Mouse (Mus musculus): ENCODE results near the gene Itpr2.
A peak's percentile ranks its signal among the peaks of the same experiment; 100 is the strongest.

Gene Itpr2

GRCm38 (mm10) chr6:146112211-146112610 lies 389.8 kb downstream of the Itpr2 start:
- no peak for DNase-seq (ENCODE audit: low spot score in 2 of 2)

DNA sequence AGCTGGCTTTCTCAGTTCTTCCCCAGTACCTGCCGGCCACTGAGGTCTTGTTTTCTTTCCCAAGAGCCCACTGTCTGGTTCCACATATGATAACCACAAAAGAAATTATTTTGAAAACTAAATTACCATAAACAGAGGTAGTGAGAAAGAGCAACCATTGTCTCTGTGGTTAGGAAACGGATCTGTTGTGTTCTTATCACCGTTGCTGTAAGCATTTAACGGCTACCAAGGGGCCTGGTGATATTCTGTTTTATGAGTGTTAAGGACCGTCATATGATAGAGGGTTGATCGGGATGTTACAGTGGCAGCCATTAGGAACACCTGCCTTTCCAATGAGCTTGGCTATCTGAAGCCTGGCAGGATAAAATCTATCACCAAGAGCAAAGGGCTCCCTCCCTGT lies 390.2 kb downstream of the Itpr2 start:
- no peak for DNase-seq (ENCODE audit: low spot score in 2 of 2)

DNA sequence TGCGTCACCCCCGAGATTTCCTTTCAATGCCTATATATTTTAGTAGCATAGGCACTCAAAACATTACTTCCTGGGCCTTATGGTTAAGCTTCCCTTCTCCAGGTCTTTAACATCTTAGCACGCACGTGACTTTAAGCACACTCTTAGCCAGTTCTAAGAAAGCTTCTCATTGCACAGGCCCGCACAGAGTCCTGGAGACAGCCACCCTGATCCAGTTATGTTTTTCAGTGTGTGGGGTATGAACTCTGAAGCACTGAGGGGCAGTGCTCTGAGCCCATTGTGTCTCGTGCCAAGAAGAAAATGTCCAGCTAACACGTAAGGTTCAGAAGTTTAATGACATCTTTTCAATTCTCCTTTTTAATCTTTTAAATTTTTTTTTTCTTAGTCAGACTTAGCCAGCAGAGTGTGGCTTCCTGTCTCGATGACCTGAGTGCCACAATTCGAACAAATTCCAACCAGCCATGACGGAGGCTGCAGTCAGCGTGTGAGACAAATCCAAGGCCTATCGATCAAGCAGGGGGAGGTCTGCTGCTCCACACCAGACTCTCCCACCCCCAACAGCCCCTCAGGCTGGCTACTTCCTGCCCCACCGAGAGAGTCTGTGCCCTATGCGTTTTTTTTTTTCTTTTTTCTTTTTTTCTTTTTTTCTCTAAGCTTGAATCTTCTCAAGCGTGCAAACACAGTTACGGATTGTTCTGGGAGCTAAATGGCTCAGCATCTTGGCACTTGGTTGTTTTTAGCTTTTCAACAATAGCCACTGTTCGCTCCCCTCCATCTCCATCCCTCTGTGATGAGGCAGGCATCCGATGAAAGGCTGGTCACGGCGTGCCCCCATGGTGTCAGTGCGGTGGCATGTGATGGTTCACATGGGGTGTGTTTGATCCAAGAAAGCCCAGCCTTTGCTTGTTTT lies 390.9 kb downstream of the Itpr2 start:
- no peak for DNase-seq (ENCODE audit: low spot score in 2 of 2)

DNA sequence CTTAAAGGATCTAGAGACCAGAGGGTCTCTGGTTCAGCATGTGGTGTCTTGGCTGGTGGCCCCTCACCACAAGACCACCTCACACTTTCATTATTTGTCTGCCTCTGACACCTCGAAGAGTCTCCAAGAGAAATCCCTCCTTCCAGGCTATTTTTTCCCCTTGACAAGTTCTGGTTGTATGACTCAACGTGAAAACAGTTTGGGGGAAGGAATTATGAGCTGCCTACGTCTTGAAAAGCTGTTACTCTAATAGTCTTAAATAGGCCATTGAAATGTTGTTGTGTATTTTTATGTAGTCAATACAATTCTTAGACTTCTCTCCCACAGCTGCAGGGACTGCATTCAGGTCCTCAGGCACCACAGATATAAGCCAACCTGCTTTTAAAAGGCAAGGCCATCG lies 391.6 kb downstream of the Itpr2 start:
- no peak for DNase-seq (ENCODE audit: low spot score in 2 of 2)

- no peak for DNase-seq (ENCODE audit: low spot score in 2 of 2)
These were observed 393.3 kb downstream of the Itpr2 start for GRCm38 (mm10) chr6:146108695-146109094.

DNA sequence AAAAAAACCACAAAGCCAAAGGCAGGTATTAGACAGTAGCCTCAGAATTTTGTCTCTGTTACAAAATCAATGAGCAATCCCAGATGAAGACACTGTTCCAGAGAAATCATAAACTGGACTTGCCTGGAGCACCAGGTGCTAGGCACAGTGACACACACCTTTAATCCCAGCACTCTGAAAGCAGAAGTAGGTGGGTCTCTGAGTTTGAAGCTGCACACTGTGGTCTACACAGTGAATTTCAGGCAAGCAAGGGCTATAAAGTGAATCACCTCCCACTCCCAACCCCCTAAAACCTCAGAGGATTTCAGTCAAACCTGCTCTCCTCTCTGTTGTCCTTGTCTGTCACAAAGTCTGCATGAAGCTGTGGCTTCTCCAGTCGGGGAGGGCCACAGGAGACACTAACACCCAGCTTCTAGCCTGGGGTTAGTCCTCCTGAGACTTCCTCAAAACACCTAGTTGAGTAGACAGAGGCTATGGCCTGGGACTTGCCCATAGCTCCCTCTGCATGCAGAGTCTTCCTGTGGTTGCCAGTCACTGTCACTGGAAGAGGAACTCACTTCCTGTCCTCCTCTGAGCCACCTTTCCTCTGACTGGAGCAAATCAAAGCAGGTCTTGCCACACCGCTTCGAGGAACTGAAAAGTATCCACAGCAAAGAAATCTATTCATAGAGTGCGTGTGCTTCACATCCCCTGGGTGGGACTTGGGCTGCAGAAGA lies 394.7 kb downstream of the Itpr2 start:
- no peak for DNase-seq (ENCODE audit: low spot score in 2 of 2)

- DNase-seq (ENCODE audit: low spot score in 2 of 2): no peak
These were observed 418.7 kb downstream of the Itpr2 start for GRCm38 (mm10) chr6:146083056-146083961.

DNA sequence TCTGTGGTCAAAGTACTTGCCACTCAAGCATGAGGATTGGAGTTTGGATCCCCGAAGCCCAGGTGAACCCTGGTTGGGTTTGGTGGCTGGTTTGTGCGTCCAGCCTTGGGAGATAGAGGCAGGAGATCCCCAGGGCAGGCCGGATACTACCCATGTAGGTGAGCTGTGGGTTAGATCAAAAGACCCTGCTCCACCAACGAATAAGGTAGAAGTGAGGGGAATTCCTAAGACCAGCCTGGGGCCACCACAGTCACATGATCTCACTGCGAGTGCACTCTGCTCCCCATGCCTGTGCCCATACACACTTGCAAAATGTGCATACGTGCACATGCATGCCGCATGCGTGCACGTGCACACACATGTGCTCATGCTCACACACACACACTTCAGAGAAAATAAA lies 419.5 kb downstream of the Itpr2 start:
- no peak for DNase-seq (ENCODE audit: low spot score in 2 of 2)

- no peak for DNase-seq (ENCODE audit: low spot score in 2 of 2)
These were observed 420.4 kb downstream of the Itpr2 start for GRCm38 (mm10) chr6:146081578-146081977.

DNA sequence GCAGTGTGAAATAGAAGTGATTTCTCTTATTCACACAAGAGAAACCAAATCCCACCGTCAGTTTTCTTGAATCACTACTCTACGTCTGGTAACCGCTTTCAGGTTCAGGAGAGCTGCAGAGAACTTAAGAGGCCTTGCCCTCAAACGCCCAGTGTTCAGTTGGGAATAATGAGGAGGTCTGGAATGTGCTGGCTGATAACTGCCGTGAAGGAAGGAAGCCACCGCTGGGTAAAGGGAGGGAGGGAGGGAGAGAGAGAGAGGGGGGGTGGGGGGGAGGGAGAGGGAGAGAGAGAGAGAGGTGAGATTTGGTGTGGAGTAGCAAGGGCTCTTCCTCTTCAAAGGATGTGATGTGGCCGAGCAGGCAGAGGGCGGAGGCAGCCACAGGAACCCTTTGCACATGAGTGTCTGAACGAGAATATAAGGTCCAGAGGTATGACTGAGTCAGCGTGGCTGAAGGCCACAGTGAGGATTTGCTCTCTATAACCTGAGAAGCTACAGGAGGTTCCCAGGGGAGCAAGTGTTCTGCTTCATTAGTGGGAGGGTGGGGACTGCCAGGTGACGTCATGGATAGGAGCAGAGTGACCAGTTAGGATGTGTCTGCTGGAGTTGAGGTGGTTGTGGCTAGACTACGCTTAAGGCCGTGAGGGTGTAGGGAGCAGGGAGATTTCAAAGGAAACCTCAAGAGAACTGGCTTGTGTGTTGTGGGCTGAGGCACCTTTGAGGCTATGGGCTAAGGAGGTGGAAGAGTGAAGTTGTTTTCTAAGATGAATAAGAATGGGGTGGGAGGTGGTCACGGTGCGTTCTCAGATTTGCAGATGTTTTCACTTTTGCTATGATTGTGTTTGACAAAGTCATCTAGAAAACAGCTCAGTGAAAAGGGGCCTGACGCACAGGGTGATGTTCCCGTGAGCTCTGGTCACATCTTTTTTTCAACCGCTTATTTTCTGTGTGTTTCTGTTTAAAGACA lies 421.2 kb downstream of the Itpr2 start:
- DNase-seq (ENCODE audit: low spot score in 2 of 2): no peak

DNA sequence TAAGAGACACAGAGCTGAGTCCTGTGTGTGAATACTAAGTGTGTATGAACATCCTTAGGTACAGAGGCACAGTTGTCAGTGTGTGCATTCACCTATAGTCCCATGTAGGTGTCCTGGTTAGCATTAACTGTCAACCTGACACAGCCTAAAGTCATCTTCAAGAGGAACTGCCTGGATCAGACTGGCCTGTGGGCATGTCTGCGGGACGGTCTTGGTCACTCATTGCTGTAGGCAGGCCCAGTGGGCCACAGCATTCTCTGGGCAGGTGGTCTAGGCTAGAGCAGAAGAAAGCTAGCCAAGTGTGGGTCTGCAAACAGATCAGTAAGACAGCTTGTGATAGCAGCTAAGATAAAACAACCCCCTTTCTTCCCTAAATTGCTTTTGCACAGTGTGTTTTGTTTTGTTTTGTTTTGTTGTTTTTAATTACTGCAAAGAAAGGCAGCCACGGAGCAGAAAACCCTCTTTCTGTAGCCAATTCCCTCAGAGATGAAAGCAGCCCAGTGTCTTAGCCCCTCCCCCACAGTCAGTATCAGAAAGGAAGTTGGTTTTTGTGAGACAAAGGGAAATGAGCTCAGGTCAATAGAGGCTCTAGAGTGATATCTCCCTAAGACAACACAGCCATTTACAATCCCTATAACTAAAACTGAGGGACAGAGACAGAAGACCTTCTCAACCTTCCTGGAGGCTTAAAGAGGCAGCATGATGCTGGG lies 422.1 kb downstream of the Itpr2 start:
- DNase-seq (ENCODE audit: low spot score in 2 of 2): no peak

- DNase-seq (ENCODE audit: low spot score in 2 of 2): peak; percentile 55 to 63
These were observed 422.8 kb downstream of the Itpr2 start for GRCm38 (mm10) chr6:146079261-146079660.

GRCm38 (mm10) chr6:146078136-146078535 lies 423.9 kb downstream of the Itpr2 start:
- DNase-seq (ENCODE audit: low spot score in 2 of 2): no peak

GRCm38 (mm10) chr6:146077124-146077889 lies 424.7 kb downstream of the Itpr2 start:
- no peak for DNase-seq (ENCODE audit: low spot score in 2 of 2)

DNA sequence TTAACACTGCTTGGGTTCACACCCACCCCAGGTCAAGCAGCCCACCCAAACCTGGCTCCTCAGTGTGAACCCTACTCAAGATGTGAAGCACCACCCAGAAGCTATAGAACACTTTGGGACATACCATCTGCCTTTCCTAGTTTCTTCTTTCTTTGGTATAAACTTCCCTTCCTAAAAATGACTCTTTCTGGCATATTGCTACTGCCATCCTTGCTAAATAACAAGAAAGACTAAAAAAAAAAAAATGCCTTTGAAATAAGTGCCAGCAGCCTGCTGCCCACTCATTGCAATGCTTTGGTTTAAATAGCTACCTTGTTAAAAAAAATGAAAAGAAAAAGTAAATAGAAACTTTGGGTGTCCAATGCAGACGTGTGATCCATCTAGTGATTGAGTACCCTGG lies 429.2 kb downstream of the Itpr2 start:
- no peak for DNase-seq (ENCODE audit: low spot score in 2 of 2)

DNA sequence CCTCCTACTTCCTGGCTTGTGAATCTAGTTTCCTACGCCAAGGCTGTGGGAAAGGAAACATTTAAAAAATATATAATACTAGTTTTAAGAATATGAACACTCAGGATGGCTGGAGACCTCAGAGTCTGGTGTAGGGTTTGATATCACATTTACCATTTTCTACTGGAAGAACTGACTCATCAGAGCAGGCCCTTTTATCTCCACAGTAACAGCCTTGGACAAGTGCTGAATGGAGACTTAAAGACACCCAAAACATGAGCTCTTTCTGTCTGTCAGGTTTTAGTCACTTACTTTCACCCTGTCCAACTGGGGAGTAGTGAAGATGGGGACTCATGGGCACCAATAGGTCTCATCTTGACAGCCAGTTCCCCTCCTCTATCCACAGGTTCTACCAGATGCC lies 430.1 kb downstream of the Itpr2 start:
- no peak for DNase-seq (ENCODE audit: low spot score in 2 of 2)

All from frontal cortex, postnatal 10 days (tissue).